Mouse (Mus musculus): ENCODE data around the gene Gm20820. TPM values are rescaled to one million over a fixed set of nuclear protein-coding genes. Genes with fewer than 3 reads are reported as not detected.
"Not testable (repeated sequence)": the region's sequence is repeated elsewhere in the genome, so short reads cannot be mapped to it uniquely, and the experiment has no call there.

Gene Gm20820
- polyA plus RNA-seq (2012; fragmentation: generic; extraction: Trizol) = not detected
- long read RNA-seq, experiment 1 = 0 reads
- long read RNA-seq, experiment 2 = 0 reads

- H3K4me3 ChIP-seq (ENCODE audit: insufficient read depth, poor library complexity, severe bottlenecking); H3ac ChIP-seq (ENCODE audit: control insufficient read depth, insufficient read length, low read depth); H3K36me3 ChIP-seq (ENCODE audit: control insufficient read depth, insufficient read depth); H3K27me3 ChIP-seq (ENCODE audit: control insufficient read depth, insufficient read depth, insufficient read length); H3K79me3 ChIP-seq (ENCODE audit: low read depth); H3K79me2 ChIP-seq (ENCODE audit: control insufficient read depth, insufficient read depth): not testable (repeated sequence)
Measured at GRCm38 (mm10) chrY:86061472-86061871, at the start of gene Gm20820. Gene Gm20820, plus strand, starts transcription at chrY:86061772.
